Mouse (Mus musculus) urinary bladder, postnatal 25 days (tissue): ENCODE measurements around the gene Ccdc39.

Source experiments
- DNase-seq: peaks from one replicate; pipeline ENCODE4 v3.0.0; 2022; ENCODE audit warnings: low spot score

Ccdc39 gene

DNA sequence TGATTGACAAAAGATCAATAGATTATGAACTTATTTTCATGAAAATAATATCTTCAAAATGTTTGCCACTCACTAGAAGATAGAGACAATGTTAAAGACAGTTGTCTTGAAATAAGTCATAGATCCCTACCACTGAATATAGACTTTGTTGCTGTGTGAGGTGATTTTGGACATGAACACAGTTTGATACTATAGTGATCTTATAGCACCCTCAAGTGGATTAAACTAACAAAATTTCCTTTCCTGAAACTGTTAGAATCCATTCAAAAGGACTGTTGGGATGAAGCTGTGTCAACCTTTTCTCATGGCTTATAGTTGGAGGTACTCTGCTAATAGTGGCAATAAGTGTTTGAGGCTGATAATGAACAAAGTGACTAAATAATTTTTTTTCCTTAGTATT is 53.1 kb downstream of the Ccdc39 start:
- no peak for DNase-seq
